Mouse (Mus musculus): ENCODE measurements around the gene Tecr. TPM values are rescaled to one million over a fixed set of nuclear protein-coding genes. Genes with fewer than 3 reads are reported as not detected.

Tecr gene
- polyA plus RNA-seq, 1 experiment: 309 TPM

- WGBS: 4% methylated on average over 48 of the region's 50 CpGs
- peak within 1 kb of the TSS; percentile 66 for H3K27ac ChIP-seq (ENCODE audit: insufficient read depth, low read length)
- TF ChIP-seq CTCF (IDR thresholded peaks at IDR 0.05; ENCODE audit: extremely low read depth, insufficient read depth, insufficient read length, insufficient replicate concordance): no peak
- peak; percentile 55 for TF ChIP-seq POLR2A (IDR thresholded peaks at IDR 0.05; ENCODE audit: low read depth, low read length)
- H3K4me1 ChIP-seq (ENCODE audit: control insufficient read depth, insufficient read depth, insufficient read length): peaks cover 15% of the 10 kb centered on the region
- peak; percentile 92 to 94 for DNase-seq (ENCODE audit: low read depth in 1 of 2, low spot score in 2 of 2)
- H3K27me3 ChIP-seq (ENCODE audit: control insufficient read depth, insufficient read depth, low read length): no peaks in the 10 kb centered on the region; the same call in 1 of the 2 replicates
- H3K36me3 ChIP-seq (ENCODE audit: control insufficient read depth, insufficient read depth, low read length): no peaks in the 10 kb centered on the region
- H3K4me3 ChIP-seq (ENCODE audit: extremely low read depth, insufficient read depth, insufficient read length): peak within 1 kb of the TSS; percentile 93
Measured at GRCm38 (mm10) chr8:83652030-83652743, 44.4 kb upstream of the Tecr start, which contains the start of gene Gipc1. Gene Gipc1 (plus strand): TSS chr8:83652677.

- TF ChIP-seq POLR2A (IDR thresholded peaks at IDR 0.05; ENCODE audit: low read depth, low read length): no peak
- TF ChIP-seq CTCF (IDR thresholded peaks at IDR 0.05; ENCODE audit: extremely low read depth, insufficient read depth, insufficient read length, insufficient replicate concordance): no peak
- 95% methylated on average over 6 of the region's 6 CpGs for WGBS
- Histone ChIP-seq H3K27ac (ENCODE audit: insufficient read depth, low read length) (no peak overlapping the region), H3K27me3 (ENCODE audit: control insufficient read depth, insufficient read depth, low read length) (no peaks in the 10 kb centered on the region; the same call in 1 of the 2 replicates), H3K36me3 (ENCODE audit: control insufficient read depth, insufficient read depth, low read length) (no peaks in the 10 kb centered on the region), H3K4me3 (ENCODE audit: extremely low read depth, insufficient read depth, insufficient read length) (no peak overlapping the region), H3K4me1 (ENCODE audit: control insufficient read depth, insufficient read depth, insufficient read length) (peaks cover 9% of the 10 kb centered on the region)
- DNase-seq (ENCODE audit: low read depth in 1 of 2, low spot score in 2 of 2): no peak
Measured at GRCm38 (mm10) chr8:83649699-83650098, 41.9 kb upstream of the Tecr start.

GRCm38 (mm10) chr8:83648031-83648430 lies 40.3 kb upstream of the Tecr start:
- Histone ChIP-seq H3K27me3 (ENCODE audit: control insufficient read depth, insufficient read depth, low read length) (no peaks in the 10 kb centered on the region; the same call in 1 of the 2 replicates), H3K27ac (ENCODE audit: insufficient read depth, low read length) (no peak overlapping the region), H3K4me1 (ENCODE audit: control insufficient read depth, insufficient read depth, insufficient read length) (peaks cover under 1% of the 10 kb centered on the region; the same call in 1 of the 2 replicates), H3K36me3 (ENCODE audit: control insufficient read depth, insufficient read depth, low read length) (no peaks in the 10 kb centered on the region), H3K4me3 (ENCODE audit: extremely low read depth, insufficient read depth, insufficient read length) (no peak overlapping the region)
- TF ChIP-seq POLR2A (IDR thresholded peaks at IDR 0.05; ENCODE audit: low read depth, low read length): no peak
- no peak for TF ChIP-seq CTCF (IDR thresholded peaks at IDR 0.05; ENCODE audit: extremely low read depth, insufficient read depth, insufficient read length, insufficient replicate concordance)
- 94% methylated on average over 4 of the region's 4 CpGs for WGBS
- no peak for DNase-seq (ENCODE audit: low read depth in 1 of 2, low spot score in 2 of 2)

GRCm38 (mm10) chr8:83647511-83647910 lies 39.7 kb upstream of the Tecr start:
- WGBS: 98% methylated on average over 11 of the region's 11 CpGs

GRCm38 (mm10) chr8:83639649-83640048 lies 31.9 kb upstream of the Tecr start:
- Histone ChIP-seq H3K36me3 (ENCODE audit: control insufficient read depth, insufficient read depth, low read length) (no peaks in the 10 kb centered on the region), H3K27ac (ENCODE audit: insufficient read depth, low read length) (no peak overlapping the region), H3K27me3 (ENCODE audit: control insufficient read depth, insufficient read depth, low read length) (0 out of 2 replicates have a peak, but pooled peaks cover 1% of the 10 kb centered on the region), H3K4me3 (ENCODE audit: extremely low read depth, insufficient read depth, insufficient read length) (no peak overlapping the region), H3K4me1 (ENCODE audit: control insufficient read depth, insufficient read depth, insufficient read length) (no peaks in the 10 kb centered on the region)
- no peak for TF ChIP-seq POLR2A (IDR thresholded peaks at IDR 0.05; ENCODE audit: low read depth, low read length)
- no peak for TF ChIP-seq CTCF (IDR thresholded peaks at IDR 0.05; ENCODE audit: extremely low read depth, insufficient read depth, insufficient read length, insufficient replicate concordance)
- no peak for DNase-seq (ENCODE audit: low read depth in 1 of 2, low spot score in 2 of 2)
- WGBS: 47% methylated on average over 5 of the region's 5 CpGs

More at GRCm38 (mm10) chr8:83647511-83647910, 39.7 kb upstream of the Tecr start:
- no peak overlapping the region for H3K4me3 ChIP-seq (ENCODE audit: extremely low read depth, insufficient read depth, insufficient read length)
- H3K4me1 ChIP-seq (ENCODE audit: control insufficient read depth, insufficient read depth, insufficient read length): no peaks in the 10 kb centered on the region
- DNase-seq (ENCODE audit: low read depth in 1 of 2, low spot score in 2 of 2): no peak
- no peaks in the 10 kb centered on the region for H3K36me3 ChIP-seq (ENCODE audit: control insufficient read depth, insufficient read depth, low read length)
- no peaks in the 10 kb centered on the region for H3K27me3 ChIP-seq (ENCODE audit: control insufficient read depth, insufficient read depth, low read length)
- H3K27ac ChIP-seq (ENCODE audit: insufficient read depth, low read length): no peak overlapping the region
- no peak for TF ChIP-seq POLR2A (IDR thresholded peaks at IDR 0.05; ENCODE audit: low read depth, low read length)
- no peak for TF ChIP-seq CTCF (IDR thresholded peaks at IDR 0.05; ENCODE audit: extremely low read depth, insufficient read depth, insufficient read length, insufficient replicate concordance)

GRCm38 (mm10) chr8:83638856-83639255 lies 31.1 kb upstream of the Tecr start:
- WGBS: 65% methylated on average over 4 of the region's 4 CpGs
- no peak for DNase-seq (ENCODE audit: low read depth in 1 of 2, low spot score in 2 of 2)
- H3K4me1 ChIP-seq (ENCODE audit: control insufficient read depth, insufficient read depth, insufficient read length): no peaks in the 10 kb centered on the region

More at GRCm38 (mm10) chr8:83638856-83639255, 31.1 kb upstream of the Tecr start:
- Histone ChIP-seq H3K27me3 (ENCODE audit: control insufficient read depth, insufficient read depth, low read length) (0 out of 2 replicates have a peak, but pooled peaks cover 1% of the 10 kb centered on the region), H3K4me3 (ENCODE audit: extremely low read depth, insufficient read depth, insufficient read length) (no peak overlapping the region), H3K36me3 (ENCODE audit: control insufficient read depth, insufficient read depth, low read length) (no peaks in the 10 kb centered on the region), H3K27ac (ENCODE audit: insufficient read depth, low read length) (no peak overlapping the region)
- TF ChIP-seq POLR2A (IDR thresholded peaks at IDR 0.05; ENCODE audit: low read depth, low read length): no peak
- no peak for TF ChIP-seq CTCF (IDR thresholded peaks at IDR 0.05; ENCODE audit: extremely low read depth, insufficient read depth, insufficient read length, insufficient replicate concordance)

All from spleen, adult 2 months (tissue).